Mouse (Mus musculus) heart, adult 8-10 months (tissue): ENCODE results near the gene Rgl2. TPM values are rescaled to one million over a fixed set of nuclear protein-coding genes. Genes with fewer than 3 reads are reported as not detected.

Source experiments
- DNase-seq: peaks from one replicate; pipeline ENCODE4 v3.0.0; 2022; ENCODE audit warnings: low spot score
- microRNA-seq: library from miRNA; unstranded; fragments of <30 nt; microRNA quantifications from one replicate; pipeline ENCODE4 v1.2.0, GENCODE M21; 2022
- total RNA-seq, 4 experiments: library from RNA; stranded (reverse); gene quantifications; 2 replicates each; pipeline ENCODE4 v1.2.4; 2022

Rgl2 gene
- total RNA-seq, 4 experiments from 2014 or later: 29.8 to 35.1 (median 34.1) TPM

GRCm38 (mm10) chr17:33968489-33968888 lies 39.1 kb downstream of the Rgl2 start:
- DNase-seq: peak; percentile 77

DNA sequence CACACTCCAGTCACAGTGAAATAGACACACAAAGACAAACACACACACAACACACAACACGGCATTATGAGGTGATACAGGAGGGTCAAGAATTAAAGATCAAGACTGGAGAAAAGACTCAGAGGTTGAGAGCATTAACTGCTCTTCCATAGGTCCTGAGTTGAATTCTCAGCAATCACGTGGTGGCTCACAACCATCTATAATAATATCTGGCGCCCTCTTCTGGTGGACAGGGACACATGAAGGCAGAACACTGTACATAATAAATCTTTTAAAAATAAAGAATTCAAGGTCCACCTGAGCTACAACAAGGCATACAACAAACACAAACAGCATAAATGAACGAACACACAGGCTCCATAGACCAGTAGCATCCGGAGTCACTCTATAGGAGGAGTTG lies 39.6 kb downstream of the Rgl2 start:
- no peak for DNase-seq

- no peak for DNase-seq
Observed at GRCm38 (mm10) chr17:33969394-33969793, 40.1 kb downstream of the Rgl2 start.

DNA sequence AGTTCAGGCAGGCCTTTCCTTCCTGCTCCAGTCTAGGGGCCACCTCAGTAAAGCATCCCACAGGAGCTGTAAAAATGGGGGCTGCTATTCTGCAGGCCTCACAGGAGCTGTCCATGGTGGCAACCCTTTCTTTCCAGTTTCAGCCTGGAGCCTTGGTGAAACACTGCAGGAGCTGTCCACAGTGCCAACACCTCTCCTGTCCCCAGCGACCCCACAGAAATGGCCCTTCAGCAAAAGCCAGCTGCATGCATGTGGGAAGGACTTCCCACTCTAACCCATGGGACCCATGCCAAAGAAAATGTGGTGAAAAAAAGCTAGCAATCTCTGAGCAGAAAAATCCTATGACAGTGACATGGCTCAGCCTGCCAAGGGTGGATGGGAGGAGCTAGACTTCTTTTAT lies 43.3 kb downstream of the Rgl2 start:
- DNase-seq: no peak

- no peak for DNase-seq
Observed at GRCm38 (mm10) chr17:33973572-33973971, 44.2 kb downstream of the Rgl2 start.

GRCm38 (mm10) chr17:33977861-33978557 lies 48.7 kb downstream of the Rgl2 start:
- no peak for DNase-seq

DNA sequence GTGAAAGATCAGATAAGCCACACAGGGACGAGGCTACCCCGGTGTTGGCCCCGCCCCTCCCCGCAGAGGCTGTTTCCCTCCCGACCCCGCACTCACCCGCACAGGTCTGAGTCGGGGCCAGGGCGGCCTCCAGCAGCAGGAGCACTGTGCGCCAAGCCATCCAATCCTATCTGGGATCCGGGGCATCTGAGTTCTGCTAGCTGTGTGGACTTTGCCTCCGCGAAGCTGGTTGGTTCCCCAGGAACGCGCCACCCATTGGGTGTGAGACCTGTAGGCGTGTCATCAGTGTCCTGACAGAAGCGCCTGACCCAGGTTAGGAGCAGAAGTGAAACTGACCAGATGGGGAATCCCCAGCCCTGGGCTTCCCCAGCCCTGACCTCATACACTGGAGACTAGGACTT lies 49.3 kb downstream of the Rgl2 start:
- DNase-seq: peak; percentile 90

GRCm38 (mm10) chr17:33979512-33980050 lies 50.2 kb downstream of the Rgl2 start:
- DNase-seq: no peak

DNA sequence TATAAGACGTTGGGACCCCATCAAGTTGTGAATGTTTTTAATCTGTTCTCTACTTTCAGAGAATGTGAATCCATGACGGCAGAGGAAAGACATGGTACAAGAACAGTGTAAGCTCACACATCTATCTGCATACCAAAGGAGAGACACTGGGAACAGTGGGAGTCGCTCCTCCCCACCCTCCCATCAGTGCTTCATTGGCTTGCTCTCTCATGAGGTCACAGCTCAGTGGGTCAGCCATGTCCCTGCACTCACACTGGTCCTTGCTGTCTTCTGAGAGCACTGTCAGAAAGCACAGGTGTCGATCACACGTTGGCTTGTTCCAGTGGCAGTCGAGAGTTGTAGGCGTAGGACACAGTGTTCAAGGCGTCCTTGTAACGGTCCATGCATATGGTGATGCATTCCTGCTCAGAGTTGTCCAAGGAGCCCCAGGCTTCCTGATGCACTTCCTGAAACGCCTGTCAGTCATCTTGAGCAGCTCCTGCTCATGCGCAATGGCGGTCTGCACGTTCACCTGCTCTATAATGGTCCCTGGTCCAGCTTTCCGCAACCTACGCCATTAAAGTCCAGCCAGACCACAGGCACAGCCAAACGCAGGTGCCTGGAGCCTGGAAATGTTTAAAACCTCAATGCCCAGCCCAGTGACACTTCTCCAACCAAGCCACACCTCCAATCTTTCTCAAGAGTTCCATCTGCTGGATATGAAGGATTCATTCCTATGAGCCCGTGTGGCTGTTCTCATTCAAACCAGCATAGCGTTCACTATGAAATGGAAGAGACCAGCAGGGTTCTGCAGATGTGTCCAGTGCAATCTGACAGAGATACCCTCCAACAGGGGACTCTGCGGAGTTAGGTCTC lies 51.1 kb downstream of the Rgl2 start:
- DNase-seq: no peak

- peak; percentile 91 for DNase-seq
Observed at GRCm38 (mm10) chr17:33981192-33981909, 52.0 kb downstream of the Rgl2 start.

- peak; percentile 66 for DNase-seq
Observed at GRCm38 (mm10) chr17:33982136-33982535, 52.8 kb downstream of the Rgl2 start.

Small RNA genes lying within 50 kb of the gene (microRNA-seq; reads per million reads assigned to microRNA genes)
- gene Gm27740: not detected

Other genes with a start within 250 kb of the Rgl2 start
- gene Hnrnpm, start 242.7 kb upstream of the Rgl2 start, total RNA-seq: 10 to 100 TPM; 76.0 to 96.9 (median 84.0) TPM
- 100 to 1,000 TPM; 126 to 160 (median 136) TPM for gene March2, start 210.9 kb upstream of the Rgl2 start, total RNA-seq
- 100 to 1,000 TPM; 248 to 275 (median 267) TPM for gene Rab11b, start 169.0 kb upstream of the Rgl2 start, total RNA-seq
- 1 to 10 TPM; 2.9 to 9.8 (median 8.3) TPM for gene Angptl4, start 147.7 kb upstream of the Rgl2 start, total RNA-seq
- gene Kank3, start 119.0 kb upstream of the Rgl2 start, total RNA-seq: 10 to 100 TPM; 44.4 to 64.9 (median 51.3) TPM
- 100 to 1,000 TPM; 691 to 822 (median 750) TPM for gene Rps28, start 105.0 kb upstream of the Rgl2 start, total RNA-seq
- 100 to 1,000 TPM; 676 to 749 (median 700) TPM for gene Ndufa7, start 105.0 kb upstream of the Rgl2 start, total RNA-seq
- 10 to 100 TPM; 28.9 to 33.6 (median 33.2) TPM for gene Cd320, start 86.5 kb upstream of the Rgl2 start, total RNA-seq
- gene Gm7029, start 55.7 kb upstream of the Rgl2 start, total RNA-seq: not detected
- gene Kifc1, start 38.9 kb upstream of the Rgl2 start, total RNA-seq: 1 to 10 TPM in 1 of 4 experiments, under 1 TPM in 3; 0.31 to 1.9 (median 0.51) TPM
- gene Platr17, start 24.4 kb upstream of the Rgl2 start, total RNA-seq: not detected
- gene Daxx, start 20.1 kb upstream of the Rgl2 start, total RNA-seq: 10 to 100 TPM; 11.5 to 16.2 (median 13.7) TPM
- gene Tapbp, start 13.6 kb upstream of the Rgl2 start, total RNA-seq: 100 to 1,000 TPM in 2 of 4 experiments, 10 to 100 TPM in 2; 96.8 to 113 (median 105) TPM
- 10 to 100 TPM; 18.1 to 21.0 (median 19.3) TPM for gene Zbtb22, start 13.6 kb upstream of the Rgl2 start, total RNA-seq
- 10 to 100 TPM; 62.7 to 82.9 (median 71.1) TPM for gene Pfdn6, start 10.8 kb downstream of the Rgl2 start, total RNA-seq
- gene Wdr46, start 11.1 kb downstream of the Rgl2 start, total RNA-seq: 10 to 100 TPM; 10.1 to 12.8 (median 11.6) TPM
- gene B3galt4, start 21.9 kb downstream of the Rgl2 start, total RNA-seq: 1 to 10 TPM in 3 of 4 experiments, under 1 TPM in 1; 0.89 to 2.6 (median 1.6) TPM
- gene Vps52, start 26.3 kb downstream of the Rgl2 start, total RNA-seq: 10 to 100 TPM; 35.6 to 45.0 (median 41.6) TPM
- gene Rps18, start 26.5 kb downstream of the Rgl2 start, total RNA-seq: 100 to 1,000 TPM; 373 to 430 (median 408) TPM
- 100 to 1,000 TPM; 111 to 163 (median 123) TPM for gene H2-K1, start 70.8 kb downstream of the Rgl2 start, total RNA-seq
- gene Ring1, start 95.1 kb downstream of the Rgl2 start, total RNA-seq: 10 to 100 TPM; 11.9 to 18.1 (median 14.1) TPM
- gene H2-Ke6, start 98.5 kb downstream of the Rgl2 start, total RNA-seq: 100 to 1,000 TPM; 134 to 149 (median 137) TPM
- 10 to 100 TPM; 64.1 to 79.1 (median 73.2) TPM for gene Slc39a7, start 102.1 kb downstream of the Rgl2 start, total RNA-seq
- gene Rxrb, start 102.3 kb downstream of the Rgl2 start, total RNA-seq: 10 to 100 TPM; 33.4 to 46.3 (median 42.3) TPM
- gene Col11a2, start 109.9 kb downstream of the Rgl2 start, total RNA-seq: 1 to 10 TPM in 3 of 4 experiments, under 1 TPM in 1; 0.87 to 1.3 (median 1.2) TPM
- gene H2-Oa, start 162.8 kb downstream of the Rgl2 start, total RNA-seq: under 1 TPM in 2 of 4 experiments, not detected in 2; 0.25 to 0.28 TPM
- gene H2-DMa, start 190.0 kb downstream of the Rgl2 start, total RNA-seq: 1 to 10 TPM; 2.2 to 3.9 (median 3.7) TPM
- 10 to 100 TPM; 61.0 to 75.7 (median 69.8) TPM for gene Brd2, start 193.1 kb downstream of the Rgl2 start, total RNA-seq
- gene H2-DMb2, start 213.8 kb downstream of the Rgl2 start, total RNA-seq: 1 to 10 TPM in 2 of 4 experiments, under 1 TPM in 2; 0.65 to 1.1 (median 0.97) TPM
- gene H2-DMb1, start 223.5 kb downstream of the Rgl2 start, total RNA-seq: 1 to 10 TPM; 1.8 to 3.0 (median 2.4) TPM